12 mouse cellular contexts compared by ENCODE assay signal in the genomic region with DNA sequence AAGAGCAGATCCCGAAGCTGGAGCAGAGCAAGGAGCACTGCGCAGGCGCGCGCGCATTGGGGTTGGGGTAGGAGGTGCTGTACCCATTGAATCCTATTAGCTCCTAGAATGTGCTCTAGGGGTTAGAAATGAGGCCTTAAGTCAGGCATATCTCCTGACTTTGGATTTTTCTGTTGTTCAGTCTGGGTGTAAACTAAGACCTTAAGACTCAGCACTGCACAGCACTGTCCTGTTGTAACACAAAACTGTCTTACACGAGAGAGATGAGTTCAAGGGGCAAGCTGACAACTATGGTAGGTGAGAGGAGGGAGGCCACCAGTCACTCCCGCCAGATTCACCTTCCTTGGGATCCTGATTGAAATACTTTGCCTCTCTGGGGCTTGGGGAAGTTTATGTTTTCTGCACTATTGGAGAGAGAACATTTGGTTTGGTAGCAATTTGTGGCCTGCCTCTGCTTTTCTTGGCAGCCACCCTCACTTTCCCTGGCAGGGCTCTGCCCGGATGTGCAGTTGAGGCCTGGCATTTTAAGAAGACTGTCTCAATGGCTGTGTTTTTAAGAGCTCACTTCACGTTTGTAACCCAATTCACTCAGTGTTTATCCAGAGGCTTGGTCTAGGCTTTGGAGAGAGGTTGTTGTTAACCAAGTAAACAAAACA. TPM values are rescaled to one million over a fixed set of nuclear protein-coding genes. Genes with fewer than 3 reads are reported as not detected.
DNase-seq lines count a peak whose midpoint lies in the region; ATAC-seq and TF ChIP-seq lines count a peak whose summit lies in the region.
"Had no signal": no experiment of that assay in that cellular context is flagged by ENCODE, and none has a peak within 500 bp of the region (broad histone marks: within the 10 kb centered on the region; RNA-seq: fewer than 3 reads in every experiment).

No protein-coding gene starts in this region.

- 87% methylated on average over 10 of the region's 10 CpGs for WGBS in midbrain, postnatal 0 days
- 85% methylated on average over 10 of the region's 10 CpGs for WGBS in midbrain, embryonic 15.5 days

- H3K27me3 ChIP-seq in midbrain, postnatal 0 days (ENCODE audit: insufficient read depth, low read length): no peaks in the 10 kb centered on the region
- H3K27me3 ChIP-seq in midbrain, embryonic 15.5 days (replicated peaks): no peaks in the 10 kb centered on the region

- no peaks in the 10 kb centered on the region for H3K36me3 ChIP-seq in midbrain, postnatal 0 days (ENCODE audit: insufficient read depth, low read length)
- no peaks in the 10 kb centered on the region for H3K36me3 ChIP-seq in midbrain, embryonic 15.5 days (replicated peaks)

- peak; percentile 39 for DNase-seq in cerebellum, adult 9-11 months
- DNase-seq in cerebellum, postnatal 36 days: no peak
- DNase-seq in midbrain, postnatal 0 days (ENCODE audit: low spot score): no peak
- peak; percentile 82 for DNase-seq in layer of hippocampus, adult 9-11 months
- DNase-seq in right cerebral cortex, postnatal 25 days: peak; percentile 59
- no peak for DNase-seq in c-Kit-positive CD71-positive TER-119-positive erythroid progenitor cells, embryonic 14.5 days (ENCODE audit: low spot score)
- no peak for DNase-seq in thymus, postnatal 0 days (ENCODE audit: low spot score)
- DNase-seq: embryo, embryonic 11 days; kidney, adult 8-10 months; lung, adult 2 months; thymus, postnatal 25 days had no signal

- H3K9ac ChIP-seq in midbrain, postnatal 0 days (replicated peaks; ENCODE audit: low read length, poor library complexity, severe bottlenecking): no peak overlapping the region
- no peak overlapping the region for H3K9ac ChIP-seq in midbrain, embryonic 15.5 days

- no peak overlapping the region for H3K4me2 ChIP-seq in midbrain, postnatal 0 days (ENCODE audit: low read depth, low read length, poor library complexity, severe bottlenecking)
- no peak overlapping the region for H3K4me2 ChIP-seq in midbrain, embryonic 15.5 days

- no peaks in the 10 kb centered on the region for H3K4me1 ChIP-seq in midbrain, postnatal 0 days (ENCODE audit: insufficient read depth, low read length)
- no peaks in the 10 kb centered on the region for H3K4me1 ChIP-seq in midbrain, embryonic 15.5 days

- ATAC-seq in midbrain, postnatal 0 days (ENCODE audit: low FRiP score): no peak
- no peak for ATAC-seq in midbrain, embryonic 15.5 days (replicated peaks)

- no peak for TF ChIP-seq CTCF in midbrain, postnatal 0 days (IDR thresholded peaks at IDR 0.05)

- no peaks in the 10 kb centered on the region for H3K9me3 ChIP-seq in midbrain, postnatal 0 days (ENCODE audit: low read length)
- H3K9me3 ChIP-seq in midbrain, embryonic 15.5 days: no peaks in the 10 kb centered on the region

- H3K27ac ChIP-seq in midbrain, postnatal 0 days (ENCODE audit: low read depth, low read length): 0 out of 2 replicates have a peak overlapping the region, but pooled peaks have one; percentile 32
- no peak overlapping the region for H3K27ac ChIP-seq in midbrain, embryonic 15.5 days

- no peak overlapping the region for H3K4me3 ChIP-seq in midbrain, postnatal 0 days (ENCODE audit: low read depth, low read length)
- no peak overlapping the region for H3K4me3 ChIP-seq in midbrain, embryonic 15.5 days

RNA-seq across cellular contexts. Expression of a gene that starts 9.5 kb away (rescaled TPM):
- 97.1 and 102 TPM in 2 replicates for total RNA-seq in midbrain, postnatal 0 days (2014; rRNA removed)
- 13.4 and 15.7 TPM in 2 replicates for polyA plus RNA-seq in midbrain, postnatal 0 days (2015; fragmentation: Nextera tagmentation; extraction: Ambion mirVana)
- polyA plus RNA-seq in midbrain, embryonic 15.5 days (2015; fragmentation: Nextera tagmentation; extraction: Ambion mirVana): 17.1 and 18.9 TPM in 2 replicates
- 0.73 and 0.98 TPM in 2 replicates for polyA plus RNA-seq in thymus, postnatal 0 days (2015; fragmentation: Nextera tagmentation; extraction: Ambion mirVana)

Comparison
In these comparisons a context has a peak if more than half of its experiments do, and no peak if none do; other contexts are left out.
1. DNase-seq: peak in cerebellum, adult 9-11 months (single experiment), layer of hippocampus, adult 9-11 months (single experiment) and right cerebral cortex, postnatal 25 days (single experiment); none in cerebellum, postnatal 36 days (0 of 2), midbrain, postnatal 0 days (single experiment), c-Kit-positive CD71-positive TER-119-positive erythroid progenitor cells, embryonic 14.5 days (single experiment) and thymus, postnatal 0 days (single experiment).